ENCODE assay signal across 18 mouse cellular contexts in genomic region chr2:181674934-181675333, GRCm38 (mm10). TPM values are rescaled to one million over a fixed set of nuclear protein-coding genes. Genes with fewer than 3 reads are reported as not detected.
DNase-seq lines count a peak whose midpoint lies in the region; ATAC-seq and TF ChIP-seq lines count a peak whose summit lies in the region.
"Had no signal": no experiment of that assay in that cellular context is flagged by ENCODE, and none has a peak within 500 bp of the region (broad histone marks: within the 10 kb centered on the region; RNA-seq: fewer than 3 reads in every experiment).

No protein-coding gene starts in this region.

- intact Hi-C loops in heart, postnatal 10 days (cut with DNase I): loop anchor here (10.0 kb wide), 1 partner anchor 280 kb away; no protein-coding TSS in a partner anchor

- no peak for ATAC-seq in forebrain, embryonic 16.5 days
- no peak for ATAC-seq in heart, embryonic 15.5 days (replicated peaks; ENCODE audit: insufficient number of reproducible peaks, insufficient read depth, low FRiP score, low read depth)
- ATAC-seq in liver, embryonic 12.5 days: no peak
- no peak for ATAC-seq in liver, postnatal 0 days
- ATAC-seq in hindbrain, embryonic 13.5 days (ENCODE audit: low FRiP score): no peak

- peaks cover 66% of the 10 kb centered on the region for H3K4me1 ChIP-seq in forebrain, embryonic 10.5 days
- peaks cover 23% of the 10 kb centered on the region for H3K4me1 ChIP-seq in forebrain, embryonic 16.5 days (replicated peaks; ENCODE audit: control insufficient read depth, insufficient read depth, low read length)
- H3K4me1 ChIP-seq in heart, embryonic 15.5 days (replicated peaks): peaks cover 33% of the 10 kb centered on the region
- H3K4me1 ChIP-seq in liver, embryonic 12.5 days: peaks cover 30% of the 10 kb centered on the region
- H3K4me1 ChIP-seq in liver, postnatal 0 days (ENCODE audit: insufficient read depth): peaks cover 10% of the 10 kb centered on the region
- H3K4me1 ChIP-seq in hindbrain, embryonic 13.5 days (replicated peaks): peaks cover 60% of the 10 kb centered on the region

- H3K9me3 ChIP-seq in forebrain, embryonic 10.5 days: no peaks in the 10 kb centered on the region
- H3K9me3 ChIP-seq in forebrain, embryonic 16.5 days (ENCODE audit: control insufficient read depth, low read length): no peaks in the 10 kb centered on the region
- H3K9me3 ChIP-seq in heart, embryonic 15.5 days (replicated peaks): no peaks in the 10 kb centered on the region
- H3K9me3 ChIP-seq in liver, embryonic 12.5 days (replicated peaks): no peaks in the 10 kb centered on the region
- H3K9me3 ChIP-seq in liver, postnatal 0 days (ENCODE audit: low read length): no peaks in the 10 kb centered on the region
- H3K9me3 ChIP-seq in hindbrain, embryonic 13.5 days: no peaks in the 10 kb centered on the region
- H3K9me3 ChIP-seq: embryonic facial prominence, embryonic 15.5 days; forebrain, embryonic 12.5 days had no signal

- no peak for TF ChIP-seq EP300 in liver, postnatal 0 days (IDR thresholded peaks at IDR 0.05; ENCODE audit: low read depth)

- no peak for TF ChIP-seq CTCF in liver, postnatal 0 days (IDR thresholded peaks at IDR 0.05; ENCODE audit: low read depth)

- H3K27ac ChIP-seq in forebrain, embryonic 10.5 days: peak overlapping the region; percentile 79
- H3K27ac ChIP-seq in forebrain, embryonic 16.5 days (ENCODE audit: low read length): no peak overlapping the region
- H3K27ac ChIP-seq in heart, embryonic 15.5 days: peak overlapping the region; percentile 76
- H3K27ac ChIP-seq in liver, embryonic 12.5 days: no peak overlapping the region
- no peak overlapping the region for H3K27ac ChIP-seq in liver, postnatal 0 days (ENCODE audit: low read depth)
- 0 out of 2 replicates have a peak overlapping the region, but pooled peaks have one; percentile 40 for H3K27ac ChIP-seq in hindbrain, embryonic 13.5 days
- H3K27ac ChIP-seq: embryonic facial prominence, embryonic 15.5 days; forebrain, embryonic 12.5 days had no signal

- H3K4me3 ChIP-seq in forebrain, embryonic 10.5 days: no peak overlapping the region
- H3K4me3 ChIP-seq in forebrain, embryonic 16.5 days (replicated peaks; ENCODE audit: low read length): no peak overlapping the region
- H3K4me3 ChIP-seq in heart, embryonic 15.5 days: no peak overlapping the region
- H3K4me3 ChIP-seq in liver, embryonic 12.5 days: no peak overlapping the region
- H3K4me3 ChIP-seq in liver, postnatal 0 days (ENCODE audit: low read depth, low read length): no peak overlapping the region
- no peak overlapping the region for H3K4me3 ChIP-seq in hindbrain, embryonic 13.5 days
- H3K4me3 ChIP-seq: embryonic facial prominence, embryonic 15.5 days; forebrain, embryonic 12.5 days had no signal

- H3K9ac ChIP-seq in forebrain, embryonic 16.5 days (replicated peaks; ENCODE audit: low read depth, low read length): no peak overlapping the region
- H3K9ac ChIP-seq in heart, embryonic 15.5 days: no peak overlapping the region
- H3K9ac ChIP-seq in liver, embryonic 12.5 days: no peak overlapping the region
- no peak overlapping the region for H3K9ac ChIP-seq in liver, postnatal 0 days (replicated peaks)
- no peak overlapping the region for H3K9ac ChIP-seq in hindbrain, embryonic 13.5 days
- H3K9ac ChIP-seq: embryonic facial prominence, embryonic 15.5 days; forebrain, embryonic 12.5 days had no signal

- peaks cover 63% of the 10 kb centered on the region for H3K27me3 ChIP-seq in forebrain, embryonic 10.5 days (ENCODE audit: poor library complexity, severe bottlenecking)
- peaks cover 38% of the 10 kb centered on the region for H3K27me3 ChIP-seq in forebrain, embryonic 16.5 days (replicated peaks; ENCODE audit: control insufficient read depth, insufficient read depth, low read length)
- peaks cover 44% of the 10 kb centered on the region for H3K27me3 ChIP-seq in heart, embryonic 15.5 days
- H3K27me3 ChIP-seq in liver, embryonic 12.5 days (replicated peaks): peaks cover 59% of the 10 kb centered on the region
- H3K27me3 ChIP-seq in liver, postnatal 0 days (ENCODE audit: insufficient read depth, low read length): peaks cover 35% of the 10 kb centered on the region
- H3K27me3 ChIP-seq in hindbrain, embryonic 13.5 days: peaks cover 47% of the 10 kb centered on the region

- no peaks in the 10 kb centered on the region for H3K36me3 ChIP-seq in forebrain, embryonic 10.5 days (replicated peaks)
- no peaks in the 10 kb centered on the region for H3K36me3 ChIP-seq in forebrain, embryonic 16.5 days (ENCODE audit: control insufficient read depth, insufficient read depth)
- H3K36me3 ChIP-seq in heart, embryonic 15.5 days: no peaks in the 10 kb centered on the region
- no peaks in the 10 kb centered on the region for H3K36me3 ChIP-seq in liver, embryonic 12.5 days
- H3K36me3 ChIP-seq in liver, postnatal 0 days (replicated peaks; ENCODE audit: insufficient read depth, low read length): no peaks in the 10 kb centered on the region
- no peaks in the 10 kb centered on the region for H3K36me3 ChIP-seq in hindbrain, embryonic 13.5 days
- H3K36me3 ChIP-seq: embryonic facial prominence, embryonic 15.5 days; forebrain, embryonic 12.5 days had no signal

- DNase-seq in forebrain, embryonic 10.5 days (ENCODE audit: extremely low spot score, low spot score): no peak
- no peak for DNase-seq in heart, postnatal 10 days
- no peak for DNase-seq in liver, postnatal 0 days
- DNase-seq in cerebellum, adult 11-12 months: no peak
- DNase-seq: cerebellum, adult 9-10 months; thymus, postnatal 4 days had no signal

- no peak overlapping the region for H3K4me2 ChIP-seq in forebrain, embryonic 16.5 days (ENCODE audit: low read length)
- H3K4me2 ChIP-seq in heart, embryonic 15.5 days: no peak overlapping the region
- H3K4me2 ChIP-seq in liver, embryonic 12.5 days: peak overlapping the region; percentile 55; the same call in 1 of the 2 replicates
- H3K4me2 ChIP-seq in liver, postnatal 0 days (ENCODE audit: low read depth, low read length): no peak overlapping the region
- no peak overlapping the region for H3K4me2 ChIP-seq in hindbrain, embryonic 13.5 days

- 82% methylated on average over 4 of the region's 4 CpGs for WGBS in forebrain, embryonic 10.5 days
- 79% methylated on average over 4 of the region's 4 CpGs for WGBS in forebrain, embryonic 16.5 days
- 78% methylated on average over 4 of the region's 4 CpGs for WGBS in heart, embryonic 15.5 days
- 66% methylated on average over 4 of the region's 4 CpGs for WGBS in liver, embryonic 12.5 days (ENCODE audit: insufficient replicate concordance)
- WGBS in liver, postnatal 0 days (ENCODE audit: insufficient replicate concordance): 74% methylated on average over 4 of the region's 4 CpGs
- 75% methylated on average over 4 of the region's 4 CpGs for WGBS in hindbrain, embryonic 13.5 days

RNA-seq across cellular contexts. Expression of gene Sox18, which starts 3.5 kb away (rescaled TPM):
- polyA plus RNA-seq in forebrain, embryonic 10.5 days (2016; fragmentation: Nextera tagmentation; extraction: Ambion mirVana): 19.7 and 21.2 TPM in 2 replicates
- 13.8 and 15.3 TPM in 2 replicates for polyA plus RNA-seq in forebrain, embryonic 16.5 days (2015; fragmentation: Nextera tagmentation; extraction: Ambion mirVana)
- polyA plus RNA-seq in heart, embryonic 15.5 days (2015; fragmentation: Nextera tagmentation; extraction: Ambion mirVana): 41.9 and 47.2 TPM in 2 replicates
- total RNA-seq in heart, postnatal 10 days (2021): 100 to 1,000 TPM in 1 of 2 experiments, 10 to 100 TPM in 1; 91.5 to 103 TPM
- polyA plus RNA-seq in liver, embryonic 12.5 days (2016; fragmentation: Nextera tagmentation; extraction: Ambion mirVana): 9.4 and 10.4 TPM in 2 replicates
- 11.4 and 12.2 TPM in 2 replicates for polyA plus RNA-seq in liver, postnatal 0 days (2015; fragmentation: Nextera tagmentation; extraction: Ambion mirVana)
- polyA plus RNA-seq in hindbrain, embryonic 13.5 days (2015; fragmentation: Nextera tagmentation; extraction: Ambion mirVana): 19.1 and 20.2 TPM in 2 replicates
- total RNA-seq: hematopoietic stem cell, adult 5-6 weeks had no signal

RNA-seq across cellular contexts. Expression of gene Tcea2, which starts 5.2 kb away (rescaled TPM):
- polyA plus RNA-seq in forebrain, embryonic 10.5 days (2016; fragmentation: Nextera tagmentation; extraction: Ambion mirVana): 17.0 and 18.7 TPM in 2 replicates
- polyA plus RNA-seq in forebrain, embryonic 16.5 days (2015; fragmentation: Nextera tagmentation; extraction: Ambion mirVana): 58.3 and 60.5 TPM in 2 replicates
- polyA plus RNA-seq in heart, embryonic 15.5 days (2015; fragmentation: Nextera tagmentation; extraction: Ambion mirVana): 13.5 and 19.2 TPM in 2 replicates
- total RNA-seq in heart, postnatal 10 days (2021): 10 to 100 TPM in 1 of 2 experiments, 1 to 10 TPM in 1; 8.6 to 10.7 TPM
- 4.6 and 4.7 TPM in 2 replicates for polyA plus RNA-seq in liver, embryonic 12.5 days (2016; fragmentation: Nextera tagmentation; extraction: Ambion mirVana)
- polyA plus RNA-seq in liver, postnatal 0 days (2015; fragmentation: Nextera tagmentation; extraction: Ambion mirVana): 3.8 and 4.4 TPM in 2 replicates
- polyA plus RNA-seq in hindbrain, embryonic 13.5 days (2015; fragmentation: Nextera tagmentation; extraction: Ambion mirVana): 36.0 and 42.4 TPM in 2 replicates

RNA-seq across cellular contexts. Expression of gene Gm29797, which starts 18.1 kb away (rescaled TPM):
- 0.21 and 0.26 TPM in 2 replicates for polyA plus RNA-seq in forebrain, embryonic 10.5 days (2016; fragmentation: Nextera tagmentation; extraction: Ambion mirVana)
- 0.49 TPM in 1 of 2 replicates, not detected in the other for polyA plus RNA-seq in forebrain, embryonic 16.5 days (2015; fragmentation: Nextera tagmentation; extraction: Ambion mirVana)
- not detected in 2 replicates for polyA plus RNA-seq in heart, embryonic 15.5 days (2015; fragmentation: Nextera tagmentation; extraction: Ambion mirVana)
- not detected for total RNA-seq in heart, postnatal 10 days (2021)
- not detected in 2 replicates for polyA plus RNA-seq in liver, embryonic 12.5 days (2016; fragmentation: Nextera tagmentation; extraction: Ambion mirVana)
- not detected in 2 replicates for polyA plus RNA-seq in liver, postnatal 0 days (2015; fragmentation: Nextera tagmentation; extraction: Ambion mirVana)
- 0.27 TPM in 1 of 2 replicates, not detected in the other for polyA plus RNA-seq in hindbrain, embryonic 13.5 days (2015; fragmentation: Nextera tagmentation; extraction: Ambion mirVana)
- total RNA-seq: adrenal gland, postnatal 14 days; hematopoietic stem cell, adult 5-6 weeks had no signal
- polyA plus RNA-seq: forebrain, embryonic 12.5 days; midbrain, embryonic 11.5 days had no signal

RNA-seq across cellular contexts. Expression of gene Rgs19, which starts 18.8 kb away (rescaled TPM):
- 75.0 and 81.6 TPM in 2 replicates for polyA plus RNA-seq in forebrain, embryonic 10.5 days (2016; fragmentation: Nextera tagmentation; extraction: Ambion mirVana)
- polyA plus RNA-seq in forebrain, embryonic 16.5 days (2015; fragmentation: Nextera tagmentation; extraction: Ambion mirVana): 61.2 and 63.3 TPM in 2 replicates
- polyA plus RNA-seq in heart, embryonic 15.5 days (2015; fragmentation: Nextera tagmentation; extraction: Ambion mirVana): 30.9 and 45.3 TPM in 2 replicates
- total RNA-seq in heart, postnatal 10 days (2021): 10 to 100 TPM; 12.2 to 12.7 TPM
- 24.0 and 26.9 TPM in 2 replicates for polyA plus RNA-seq in liver, embryonic 12.5 days (2016; fragmentation: Nextera tagmentation; extraction: Ambion mirVana)
- polyA plus RNA-seq in liver, postnatal 0 days (2015; fragmentation: Nextera tagmentation; extraction: Ambion mirVana): 18.6 and 20.5 TPM in 2 replicates
- 43.6 and 44.4 TPM in 2 replicates for polyA plus RNA-seq in hindbrain, embryonic 13.5 days (2015; fragmentation: Nextera tagmentation; extraction: Ambion mirVana)

RNA-seq across cellular contexts. Expression of gene Lkaaear1, which starts 23.3 kb away (rescaled TPM):
- not detected in 2 replicates for polyA plus RNA-seq in forebrain, embryonic 10.5 days (2016; fragmentation: Nextera tagmentation; extraction: Ambion mirVana)
- not detected in 2 replicates for polyA plus RNA-seq in forebrain, embryonic 16.5 days (2015; fragmentation: Nextera tagmentation; extraction: Ambion mirVana)
- polyA plus RNA-seq in heart, embryonic 15.5 days (2015; fragmentation: Nextera tagmentation; extraction: Ambion mirVana): not detected in 2 replicates
- total RNA-seq in heart, postnatal 10 days (2021): not detected
- not detected in 2 replicates for polyA plus RNA-seq in liver, embryonic 12.5 days (2016; fragmentation: Nextera tagmentation; extraction: Ambion mirVana)
- not detected in 2 replicates for polyA plus RNA-seq in liver, postnatal 0 days (2015; fragmentation: Nextera tagmentation; extraction: Ambion mirVana)
- polyA plus RNA-seq in hindbrain, embryonic 13.5 days (2015; fragmentation: Nextera tagmentation; extraction: Ambion mirVana): not detected in 2 replicates
- total RNA-seq: adrenal gland, postnatal 14 days; hematopoietic stem cell, adult 5-6 weeks; layer of hippocampus, adult 18-20 months; left cerebral cortex, adult 8-10 months had no signal
- polyA plus RNA-seq: embryonic facial prominence, embryonic 15.5 days; forebrain, embryonic 12.5 days; limb, embryonic 14.5 days; midbrain, embryonic 11.5 days had no signal

Comparison
In these comparisons a context has a peak if more than half of its experiments do, and no peak if none do; other contexts are left out.
1. H3K27ac ChIP-seq: peak in forebrain, embryonic 10.5 days (single experiment), heart, embryonic 15.5 days (single experiment) and hindbrain, embryonic 13.5 days (single experiment); none in forebrain, embryonic 16.5 days (single experiment), liver, embryonic 12.5 days (single experiment) and liver, postnatal 0 days (single experiment).